Comparison of ENCODE assay signal across 12 mouse cellular contexts in genomic region chr9:35156862-35157261, GRCm38 (mm10). TPM values are rescaled to one million over a fixed set of nuclear protein-coding genes. Genes with fewer than 3 reads are reported as not detected.
A peak's percentile ranks its signal among the peaks of the same experiment; 100 is the strongest.
DNase-seq lines count a peak whose midpoint lies in the region; ATAC-seq and TF ChIP-seq lines count a peak whose summit lies in the region.
"Had no signal": no experiment of that assay in that cellular context is flagged by ENCODE, and none has a peak within 500 bp of the region (broad histone marks: within the 10 kb centered on the region; RNA-seq: fewer than 3 reads in every experiment).

No protein-coding gene starts in this region.

- H3K27me3 ChIP-seq in embryonic facial prominence, embryonic 12.5 days: no peaks in the 10 kb centered on the region
- no peaks in the 10 kb centered on the region for H3K27me3 ChIP-seq in embryonic facial prominence, embryonic 10.5 days (replicated peaks; ENCODE audit: low read depth, poor library complexity, severe bottlenecking)
- no peaks in the 10 kb centered on the region for H3K27me3 ChIP-seq in kidney, embryonic 16.5 days (ENCODE audit: insufficient read depth, low read length)
- H3K27me3 ChIP-seq in lung, embryonic 16.5 days (ENCODE audit: control insufficient read depth, insufficient read depth, low read depth, low read length): no peaks in the 10 kb centered on the region
- no peaks in the 10 kb centered on the region for H3K27me3 ChIP-seq in stomach, postnatal 0 days (ENCODE audit: control insufficient read depth, insufficient read depth, low read length)

- no peak for TF ChIP-seq EP300 in stomach, postnatal 0 days (optimal IDR thresholded peaks at IDR 0.05)

- WGBS in embryonic facial prominence, embryonic 12.5 days: 84% methylated on average over 4 of the region's 4 CpGs
- WGBS in embryonic facial prominence, embryonic 10.5 days: 91% methylated on average over 4 of the region's 4 CpGs
- 63% methylated on average over 4 of the region's 4 CpGs for WGBS in kidney, embryonic 16.5 days
- WGBS in lung, embryonic 16.5 days: 70% methylated on average over 4 of the region's 4 CpGs
- WGBS in stomach, postnatal 0 days: 74% methylated on average over 4 of the region's 4 CpGs

- ATAC-seq in embryonic facial prominence, embryonic 12.5 days (ENCODE audit: insufficient number of reproducible peaks, insufficient read depth, low FRiP score, low TSS enrichment): no peak
- peak; percentile 10; the same call in 1 of the 2 replicates for ATAC-seq in kidney, embryonic 16.5 days (ENCODE audit: low FRiP score, low TSS enrichment)
- ATAC-seq in lung, embryonic 16.5 days (ENCODE audit: low read depth): peak; percentile 21; the same call in 1 of the 2 replicates
- ATAC-seq in stomach, postnatal 0 days (ENCODE audit: low FRiP score, low TSS enrichment): peak; percentile 18; the same call in 1 of the 2 replicates

- H3K9me3 ChIP-seq in embryonic facial prominence, embryonic 12.5 days: no peaks in the 10 kb centered on the region
- no peaks in the 10 kb centered on the region for H3K9me3 ChIP-seq in embryonic facial prominence, embryonic 10.5 days
- H3K9me3 ChIP-seq in kidney, embryonic 16.5 days (ENCODE audit: low read length): no peaks in the 10 kb centered on the region
- no peaks in the 10 kb centered on the region for H3K9me3 ChIP-seq in lung, embryonic 16.5 days (ENCODE audit: control insufficient read depth, low read length)
- H3K9me3 ChIP-seq in stomach, postnatal 0 days (ENCODE audit: control insufficient read depth, low read length): no peaks in the 10 kb centered on the region

- H3K4me2 ChIP-seq in embryonic facial prominence, embryonic 12.5 days (replicated peaks): no peak overlapping the region
- no peak overlapping the region for H3K4me2 ChIP-seq in kidney, embryonic 16.5 days (replicated peaks; ENCODE audit: low read depth, low read length)
- H3K4me2 ChIP-seq in lung, embryonic 16.5 days (ENCODE audit: low read depth, low read length): no peak overlapping the region
- no peak overlapping the region for H3K4me2 ChIP-seq in stomach, postnatal 0 days (replicated peaks; ENCODE audit: low read depth)

- H3K4me1 ChIP-seq in embryonic facial prominence, embryonic 12.5 days: no peaks in the 10 kb centered on the region
- peaks cover 10% of the 10 kb centered on the region for H3K4me1 ChIP-seq in embryonic facial prominence, embryonic 10.5 days
- H3K4me1 ChIP-seq in kidney, embryonic 16.5 days (ENCODE audit: insufficient read depth, low read length): peaks cover 7% of the 10 kb centered on the region; the same call in 1 of the 2 replicates
- no peaks in the 10 kb centered on the region for H3K4me1 ChIP-seq in lung, embryonic 16.5 days (replicated peaks; ENCODE audit: control insufficient read depth, insufficient read depth, low read length)
- no peaks in the 10 kb centered on the region; the same call in 1 of the 2 replicates for H3K4me1 ChIP-seq in stomach, postnatal 0 days (replicated peaks; ENCODE audit: control insufficient read depth, insufficient read depth)

- no peak overlapping the region for H3K9ac ChIP-seq in embryonic facial prominence, embryonic 12.5 days
- H3K9ac ChIP-seq in kidney, embryonic 16.5 days (replicated peaks; ENCODE audit: low read length): no peak overlapping the region
- no peak overlapping the region for H3K9ac ChIP-seq in lung, embryonic 16.5 days (ENCODE audit: low read length)
- H3K9ac ChIP-seq in stomach, postnatal 0 days (ENCODE audit: low read length): no peak overlapping the region
- H3K9ac ChIP-seq: liver, embryonic 14.5 days had no signal

- DNase-seq in embryonic facial prominence, embryonic 10.5 days (ENCODE audit: low spot score): no peak
- no peak for DNase-seq in kidney, postnatal 14 days
- DNase-seq in lung, adult 18-20 months: no peak
- no peak for DNase-seq in stomach, postnatal 0 days (ENCODE audit: low spot score)
- DNase-seq in Muller cell, postnatal 12 days (ENCODE audit: inconsistent ontology term): no peak
- DNase-seq: cerebellum, adult 11-12 months; midbrain, embryonic 14.5 days had no signal

- H3K4me3 ChIP-seq in embryonic facial prominence, embryonic 12.5 days: no peak overlapping the region
- H3K4me3 ChIP-seq in embryonic facial prominence, embryonic 10.5 days: no peak overlapping the region
- H3K4me3 ChIP-seq in kidney, embryonic 16.5 days (ENCODE audit: low read length): no peak overlapping the region
- no peak overlapping the region for H3K4me3 ChIP-seq in lung, embryonic 16.5 days (ENCODE audit: low read length)
- no peak overlapping the region for H3K4me3 ChIP-seq in stomach, postnatal 0 days (ENCODE audit: low read depth, low read length)
- H3K4me3 ChIP-seq: erythroblast, embryonic 14.5 days had no signal

- H3K36me3 ChIP-seq in embryonic facial prominence, embryonic 12.5 days: 0 out of 2 replicates have a peak, but pooled peaks cover 8% of the 10 kb centered on the region
- H3K36me3 ChIP-seq in embryonic facial prominence, embryonic 10.5 days (replicated peaks): peaks cover 13% of the 10 kb centered on the region; the same call in 1 of the 2 replicates
- no peaks in the 10 kb centered on the region for H3K36me3 ChIP-seq in kidney, embryonic 16.5 days (ENCODE audit: insufficient read depth, low read length)
- H3K36me3 ChIP-seq in lung, embryonic 16.5 days (ENCODE audit: control insufficient read depth, insufficient read depth, low read length): no peaks in the 10 kb centered on the region
- no peaks in the 10 kb centered on the region for H3K36me3 ChIP-seq in stomach, postnatal 0 days (ENCODE audit: control insufficient read depth, insufficient read depth, low read length)

- no peak for TF ChIP-seq CTCF in stomach, postnatal 0 days (IDR thresholded peaks at IDR 0.05; ENCODE audit: low read depth)

- H3K27ac ChIP-seq in embryonic facial prominence, embryonic 12.5 days: 0 out of 2 replicates have a peak overlapping the region, but pooled peaks have one; percentile 17
- H3K27ac ChIP-seq in embryonic facial prominence, embryonic 10.5 days (replicated peaks): no peak overlapping the region
- H3K27ac ChIP-seq in kidney, embryonic 16.5 days (ENCODE audit: low read length): no peak overlapping the region
- H3K27ac ChIP-seq in lung, embryonic 16.5 days (ENCODE audit: low read length): peak overlapping the region; percentile 69
- peak overlapping the region; percentile 77 for H3K27ac ChIP-seq in stomach, postnatal 0 days (replicated peaks)
- H3K27ac ChIP-seq: liver, embryonic 14.5 days had no signal

RNA-seq across cellular contexts. Expression of gene Dcps, which starts 19.0 kb away (rescaled TPM):
- polyA plus RNA-seq in embryonic facial prominence, embryonic 12.5 days (2016; fragmentation: Nextera tagmentation; extraction: Ambion mirVana): 77.6 and 83.5 TPM in 2 replicates
- 93.5 and 95.6 TPM in 2 replicates for polyA plus RNA-seq in embryonic facial prominence, embryonic 10.5 days (2016; fragmentation: Nextera tagmentation; extraction: Ambion mirVana)
- 98.4 and 102 TPM in 2 replicates for polyA plus RNA-seq in kidney, embryonic 16.5 days (2015; fragmentation: Nextera tagmentation; extraction: Ambion mirVana)
- polyA plus RNA-seq in lung, embryonic 16.5 days (2015; fragmentation: Nextera tagmentation; extraction: Ambion mirVana): 85.6 and 86.3 TPM in 2 replicates
- 33.7 and 35.3 TPM in 2 replicates for polyA plus RNA-seq in stomach, postnatal 0 days (2015; fragmentation: Nextera tagmentation; extraction: Ambion mirVana)

RNA-seq across cellular contexts. Expression of gene St3gal4, which starts 37.8 kb away (rescaled TPM):
- 32.4 and 35.9 TPM in 2 replicates for polyA plus RNA-seq in embryonic facial prominence, embryonic 12.5 days (2016; fragmentation: Nextera tagmentation; extraction: Ambion mirVana)
- 18.2 and 18.7 TPM in 2 replicates for polyA plus RNA-seq in embryonic facial prominence, embryonic 10.5 days (2016; fragmentation: Nextera tagmentation; extraction: Ambion mirVana)
- polyA plus RNA-seq in kidney, embryonic 16.5 days (2015; fragmentation: Nextera tagmentation; extraction: Ambion mirVana): 19.4 and 20.0 TPM in 2 replicates
- polyA plus RNA-seq in lung, embryonic 16.5 days (2015; fragmentation: Nextera tagmentation; extraction: Ambion mirVana): 38.2 and 39.3 TPM in 2 replicates
- 14.6 and 14.7 TPM in 2 replicates for polyA plus RNA-seq in stomach, postnatal 0 days (2015; fragmentation: Nextera tagmentation; extraction: Ambion mirVana)

RNA-seq across cellular contexts. Expression of gene Srpr, which starts 43.1 kb away (rescaled TPM):
- 108 and 112 TPM in 2 replicates for polyA plus RNA-seq in embryonic facial prominence, embryonic 12.5 days (2016; fragmentation: Nextera tagmentation; extraction: Ambion mirVana)
- 84.6 and 86.8 TPM in 2 replicates for polyA plus RNA-seq in embryonic facial prominence, embryonic 10.5 days (2016; fragmentation: Nextera tagmentation; extraction: Ambion mirVana)
- polyA plus RNA-seq in kidney, embryonic 16.5 days (2015; fragmentation: Nextera tagmentation; extraction: Ambion mirVana): 128 and 130 TPM in 2 replicates
- 123 and 128 TPM in 2 replicates for polyA plus RNA-seq in lung, embryonic 16.5 days (2015; fragmentation: Nextera tagmentation; extraction: Ambion mirVana)
- 115 and 129 TPM in 2 replicates for polyA plus RNA-seq in stomach, postnatal 0 days (2015; fragmentation: Nextera tagmentation; extraction: Ambion mirVana)

RNA-seq across cellular contexts. Expression of gene Tirap, which starts 43.2 kb away (rescaled TPM):
- polyA plus RNA-seq in embryonic facial prominence, embryonic 12.5 days (2016; fragmentation: Nextera tagmentation; extraction: Ambion mirVana): 11.6 and 13.3 TPM in 2 replicates
- polyA plus RNA-seq in embryonic facial prominence, embryonic 10.5 days (2016; fragmentation: Nextera tagmentation; extraction: Ambion mirVana): 20.3 and 21.8 TPM in 2 replicates
- 11.4 and 11.7 TPM in 2 replicates for polyA plus RNA-seq in kidney, embryonic 16.5 days (2015; fragmentation: Nextera tagmentation; extraction: Ambion mirVana)
- polyA plus RNA-seq in lung, embryonic 16.5 days (2015; fragmentation: Nextera tagmentation; extraction: Ambion mirVana): 11.8 and 12.9 TPM in 2 replicates
- polyA plus RNA-seq in stomach, postnatal 0 days (2015; fragmentation: Nextera tagmentation; extraction: Ambion mirVana): 12.6 and 13.9 TPM in 2 replicates

RNA-seq across cellular contexts. Expression of gene Foxred1, which starts 54.0 kb away (rescaled TPM):
- polyA plus RNA-seq in embryonic facial prominence, embryonic 12.5 days (2016; fragmentation: Nextera tagmentation; extraction: Ambion mirVana): 49.5 and 52.7 TPM in 2 replicates
- 51.4 and 57.5 TPM in 2 replicates for polyA plus RNA-seq in embryonic facial prominence, embryonic 10.5 days (2016; fragmentation: Nextera tagmentation; extraction: Ambion mirVana)
- polyA plus RNA-seq in kidney, embryonic 16.5 days (2015; fragmentation: Nextera tagmentation; extraction: Ambion mirVana): 53.4 and 58.0 TPM in 2 replicates
- 36.3 and 36.8 TPM in 2 replicates for polyA plus RNA-seq in lung, embryonic 16.5 days (2015; fragmentation: Nextera tagmentation; extraction: Ambion mirVana)
- 28.9 and 29.9 TPM in 2 replicates for polyA plus RNA-seq in stomach, postnatal 0 days (2015; fragmentation: Nextera tagmentation; extraction: Ambion mirVana)

Comparison
In these comparisons a context has a peak if more than half of its experiments do, and no peak if none do; other contexts are left out.
1. H3K27ac ChIP-seq: peak in embryonic facial prominence, embryonic 12.5 days (single experiment), lung, embryonic 16.5 days (single experiment) and stomach, postnatal 0 days (single experiment); none in embryonic facial prominence, embryonic 10.5 days (single experiment) and kidney, embryonic 16.5 days (single experiment).